Mouse (Mus musculus): ENCODE results near the gene Ifrd2.

The Ifrd2 gene

GRCm38 (mm10) chr9:107575579-107576356 is 11.7 kb upstream of the Ifrd2 start:
- DNase-seq (ENCODE audit: inconsistent ontology term) = no peak

- peak; percentile 92 for DNase-seq (ENCODE audit: inconsistent ontology term)
Observed at GRCm38 (mm10) chr9:107576357-107577107, 10.9 kb upstream of the Ifrd2 start, which contains the start of gene Hyal1. Gene Hyal1, plus strand, starts transcription at chr9:107576927.

- no peak for DNase-seq (ENCODE audit: inconsistent ontology term)
Observed at GRCm38 (mm10) chr9:107577871-107578270, 9.6 kb upstream of the Ifrd2 start.

GRCm38 (mm10) chr9:107578587-107578986 is 8.9 kb upstream of the Ifrd2 start, which contains the start of gene Naa80:
Gene Naa80, plus strand, starts transcription at chr9:107578887.
- DNase-seq (ENCODE audit: inconsistent ontology term) = no peak

GRCm38 (mm10) chr9:107579023-107579900 is 8.2 kb upstream of the Ifrd2 start:
- peak; percentile 86 for DNase-seq (ENCODE audit: inconsistent ontology term)

- DNase-seq (ENCODE audit: inconsistent ontology term) = peak; percentile 90
Observed at GRCm38 (mm10) chr9:107580501-107581317, 6.7 kb upstream of the Ifrd2 start, which contains the start of gene Hyal3. Gene Hyal3, plus strand, starts transcription at chr9:107580818.

GRCm38 (mm10) chr9:107581584-107581983 is 5.9 kb upstream of the Ifrd2 start:
- no peak for DNase-seq (ENCODE audit: inconsistent ontology term)

GRCm38 (mm10) chr9:107582509-107583062 is 4.9 kb upstream of the Ifrd2 start:
- no peak for DNase-seq (ENCODE audit: inconsistent ontology term)

- no peak for DNase-seq (ENCODE audit: inconsistent ontology term)
Observed at GRCm38 (mm10) chr9:107583174-107583573, 4.3 kb upstream of the Ifrd2 start.

GRCm38 (mm10) chr9:107586504-107586903 is 938 bp upstream of the Ifrd2 start:
- no peak for DNase-seq (ENCODE audit: inconsistent ontology term)

GRCm38 (mm10) chr9:107587833-107588639 is 594 bp downstream of the Ifrd2 start:
- DNase-seq (ENCODE audit: inconsistent ontology term) = no peak

GRCm38 (mm10) chr9:107590058-107590772 is 2.8 kb downstream of the Ifrd2 start:
- no peak for DNase-seq (ENCODE audit: inconsistent ontology term)

- DNase-seq (ENCODE audit: inconsistent ontology term) = no peak
Observed at GRCm38 (mm10) chr9:107590773-107591060, 3.3 kb downstream of the Ifrd2 start.

- DNase-seq (ENCODE audit: inconsistent ontology term) = no peak
Observed at GRCm38 (mm10) chr9:107593101-107593976, 5.9 kb downstream of the Ifrd2 start.

GRCm38 (mm10) chr9:107594281-107595062 is 7.0 kb downstream of the Ifrd2 start:
- no peak for DNase-seq (ENCODE audit: inconsistent ontology term)

- no peak for DNase-seq (ENCODE audit: inconsistent ontology term)
Observed at GRCm38 (mm10) chr9:107596619-107597569, 9.5 kb downstream of the Ifrd2 start.
